Mouse (Mus musculus): ENCODE results near the gene Ang. TPM values are rescaled to one million over a fixed set of nuclear protein-coding genes. Genes with fewer than 3 reads are reported as not detected.

Gene Ang
- polyA plus RNA-seq, 1 experiment, result 3.5 TPM

DNA sequence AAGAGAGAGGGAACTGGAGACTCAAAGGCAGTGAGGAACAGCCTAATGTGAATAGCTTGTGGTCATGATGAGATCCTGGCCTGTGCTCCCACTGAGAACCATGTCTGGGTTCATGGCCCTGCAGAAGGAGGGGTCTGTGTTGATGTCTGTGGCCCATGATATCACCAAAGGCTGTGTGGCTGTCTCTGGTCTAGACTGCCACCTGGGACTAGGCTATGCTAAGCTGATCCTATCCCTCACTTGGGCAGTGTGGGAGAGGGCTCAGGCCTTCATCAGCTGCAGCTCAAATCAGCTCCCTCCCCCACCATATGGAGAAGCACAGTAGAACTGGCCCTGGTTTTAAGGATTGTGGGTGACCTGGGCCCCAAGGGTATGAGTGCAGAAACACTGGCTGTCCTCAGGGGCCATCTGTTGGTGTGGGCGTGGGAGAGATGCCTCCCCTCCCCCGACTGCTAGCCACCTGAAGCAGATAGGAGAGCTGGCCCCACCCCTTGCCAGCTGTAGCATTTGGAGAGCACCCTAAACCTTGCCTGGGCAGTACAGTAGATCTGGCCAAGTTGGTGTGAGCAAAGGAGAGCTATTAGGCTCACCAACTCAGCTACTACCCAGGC lies 36.8 kb downstream of the Ang start:
- H3K27ac ChIP-seq (ENCODE audit: insufficient read depth, low read length), result peak overlapping the region; percentile 92
- peaks cover 31% of the 10 kb centered on the region for H3K4me1 ChIP-seq (ENCODE audit: control insufficient read depth, insufficient read depth, insufficient read length)
- TF ChIP-seq CTCF (IDR thresholded peaks at IDR 0.05; ENCODE audit: extremely low read depth, insufficient read depth, insufficient read length, insufficient replicate concordance) (no peak), POLR2A (IDR thresholded peaks at IDR 0.05; ENCODE audit: low read depth, low read length) (no peak)
- peak in 1 of 2 experiments; percentile 53 for DNase-seq (ENCODE audit: low read depth in 1 of 2, low spot score in 2 of 2)
- H3K36me3 ChIP-seq (ENCODE audit: control insufficient read depth, insufficient read depth, low read length), result peaks cover 9% of the 10 kb centered on the region
- H3K27me3 ChIP-seq (ENCODE audit: control insufficient read depth, insufficient read depth, low read length), result no peaks in the 10 kb centered on the region
- no peak overlapping the region for H3K4me3 ChIP-seq (ENCODE audit: extremely low read depth, insufficient read depth, insufficient read length)
- 27% methylated on average over 2 of the region's 2 CpGs for WGBS

DNA sequence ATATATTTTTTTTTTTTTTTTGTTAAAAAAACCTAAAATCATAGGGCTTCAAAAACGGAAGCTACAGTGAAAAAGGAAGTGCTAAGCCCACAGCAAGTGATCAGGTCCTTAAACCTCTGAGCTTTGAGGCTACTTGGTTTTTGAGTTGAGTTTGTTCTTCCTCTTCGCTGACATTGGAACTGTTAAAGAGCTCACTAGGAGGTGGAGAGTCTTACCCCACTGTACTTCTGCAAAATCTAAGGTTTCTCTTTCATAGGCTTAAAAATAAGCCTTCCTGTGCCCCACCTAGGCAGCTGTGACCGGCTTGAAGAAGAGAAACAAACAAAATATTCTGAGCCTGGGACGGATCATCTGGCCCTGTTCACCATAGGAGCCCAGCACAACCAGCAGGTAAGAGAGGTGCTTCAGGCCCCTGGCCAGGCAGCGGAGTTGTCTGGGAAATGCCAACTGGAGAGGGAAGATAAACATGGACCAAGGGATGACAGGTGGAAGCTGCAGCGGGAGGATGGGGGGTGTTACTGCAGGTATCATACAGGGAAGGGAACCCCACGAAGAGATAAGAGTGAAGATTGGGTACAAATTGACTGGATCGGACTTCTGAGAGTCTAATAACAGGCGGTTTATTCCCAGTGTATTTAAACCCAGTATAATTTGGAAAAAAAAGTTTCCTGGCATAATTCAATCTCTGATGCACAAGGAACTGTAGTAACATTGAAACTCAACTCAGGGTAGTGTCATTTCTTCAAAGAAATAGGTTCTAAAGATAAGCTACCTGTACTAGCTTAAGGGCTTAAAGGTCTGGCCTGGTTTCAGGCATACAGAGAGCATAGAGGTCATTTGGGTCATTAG lies 38.0 kb downstream of the Ang start:
- Histone ChIP-seq H3K4me1 (ENCODE audit: control insufficient read depth, insufficient read depth, insufficient read length) (peaks cover 32% of the 10 kb centered on the region), H3K27ac (ENCODE audit: insufficient read depth, low read length) (peak overlapping the region; percentile 99), H3K36me3 (ENCODE audit: control insufficient read depth, insufficient read depth, low read length) (peaks cover 9% of the 10 kb centered on the region), H3K4me3 (ENCODE audit: extremely low read depth, insufficient read depth, insufficient read length) (peak overlapping the region; percentile 83), H3K27me3 (ENCODE audit: control insufficient read depth, insufficient read depth, low read length) (no peaks in the 10 kb centered on the region)
- TF ChIP-seq CTCF (IDR thresholded peaks at IDR 0.05; ENCODE audit: extremely low read depth, insufficient read depth, insufficient read length, insufficient replicate concordance) (no peak), POLR2A (IDR thresholded peaks at IDR 0.05; ENCODE audit: low read depth, low read length) (peak; percentile 64)
- 18% methylated on average over 9 of the region's 9 CpGs for WGBS
- DNase-seq (ENCODE audit: low read depth in 1 of 2, low spot score in 2 of 2), result peak; percentile 59 to 74

DNA sequence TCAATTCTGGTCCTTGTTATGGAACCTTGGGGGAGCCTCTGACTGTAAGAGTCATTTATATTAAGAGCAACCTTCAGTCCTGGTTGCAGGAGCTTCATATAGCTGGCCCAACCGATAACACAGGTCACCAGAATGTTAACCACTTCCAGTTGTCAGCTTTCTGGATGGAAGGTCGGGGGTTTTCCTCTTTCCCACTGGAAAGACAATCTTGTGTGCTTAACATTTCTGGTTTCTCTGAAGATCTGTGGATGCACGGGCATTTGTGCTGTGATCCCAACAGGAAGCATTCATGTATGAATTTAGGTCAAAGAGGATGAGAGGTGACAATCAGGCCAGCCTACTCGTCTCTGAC lies 38.6 kb downstream of the Ang start:
- Histone ChIP-seq H3K4me3 (ENCODE audit: extremely low read depth, insufficient read depth, insufficient read length) (peak overlapping the region; percentile 64), H3K27ac (ENCODE audit: insufficient read depth, low read length) (peak overlapping the region; percentile 99), H3K36me3 (ENCODE audit: control insufficient read depth, insufficient read depth, low read length) (peaks cover 9% of the 10 kb centered on the region), H3K4me1 (ENCODE audit: control insufficient read depth, insufficient read depth, insufficient read length) (peaks cover 32% of the 10 kb centered on the region), H3K27me3 (ENCODE audit: control insufficient read depth, insufficient read depth, low read length) (no peaks in the 10 kb centered on the region)
- DNase-seq (ENCODE audit: low read depth in 1 of 2, low spot score in 2 of 2), result no peak
- WGBS, result 23% methylated on average over 4 of the region's 4 CpGs
- TF ChIP-seq POLR2A (IDR thresholded peaks at IDR 0.05; ENCODE audit: low read depth, low read length) (no peak), CTCF (IDR thresholded peaks at IDR 0.05; ENCODE audit: extremely low read depth, insufficient read depth, insufficient read length, insufficient replicate concordance) (no peak)

DNA sequence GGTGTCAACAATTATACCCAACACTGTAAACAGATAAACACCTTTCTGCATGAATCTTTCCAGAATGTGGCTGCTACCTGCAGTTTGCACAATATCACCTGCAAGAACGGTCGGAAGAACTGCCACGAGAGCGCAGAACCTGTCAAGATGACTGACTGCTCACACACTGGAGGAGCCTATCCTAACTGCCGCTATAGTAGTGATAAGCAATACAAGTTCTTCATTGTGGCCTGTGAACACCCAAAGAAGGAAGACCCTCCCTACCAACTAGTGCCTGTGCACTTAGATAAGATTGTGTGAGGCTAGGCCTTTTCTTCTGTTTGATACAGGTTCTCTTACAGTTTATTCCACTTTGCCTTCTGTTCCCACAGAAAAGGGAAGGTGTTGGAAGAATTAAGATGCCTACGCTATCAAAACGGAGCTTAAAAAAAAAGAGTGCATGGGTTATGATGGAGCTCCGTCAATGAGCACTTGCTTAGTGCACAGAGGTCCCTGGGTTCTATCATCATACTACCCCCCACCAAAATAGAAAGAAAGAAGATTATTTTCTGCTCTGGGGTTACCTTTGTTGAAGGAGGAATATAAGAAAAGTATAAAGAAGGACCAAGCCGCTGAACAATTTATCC lies 39.5 kb downstream of the Ang start:
- Histone ChIP-seq H3K27ac (ENCODE audit: insufficient read depth, low read length) (peak overlapping the region; percentile 81), H3K4me1 (ENCODE audit: control insufficient read depth, insufficient read depth, insufficient read length) (peaks cover 32% of the 10 kb centered on the region), H3K27me3 (ENCODE audit: control insufficient read depth, insufficient read depth, low read length) (no peaks in the 10 kb centered on the region), H3K36me3 (ENCODE audit: control insufficient read depth, insufficient read depth, low read length) (peaks cover 9% of the 10 kb centered on the region), H3K4me3 (ENCODE audit: extremely low read depth, insufficient read depth, insufficient read length) (peak overlapping the region; percentile 61)
- no peak for DNase-seq (ENCODE audit: low read depth in 1 of 2, low spot score in 2 of 2)
- TF ChIP-seq CTCF (IDR thresholded peaks at IDR 0.05; ENCODE audit: extremely low read depth, insufficient read depth, insufficient read length, insufficient replicate concordance), result no peak
- no peak for TF ChIP-seq POLR2A (IDR thresholded peaks at IDR 0.05; ENCODE audit: low read depth, low read length)
- WGBS, result 57% methylated on average over 9 of the region's 9 CpGs

DNA sequence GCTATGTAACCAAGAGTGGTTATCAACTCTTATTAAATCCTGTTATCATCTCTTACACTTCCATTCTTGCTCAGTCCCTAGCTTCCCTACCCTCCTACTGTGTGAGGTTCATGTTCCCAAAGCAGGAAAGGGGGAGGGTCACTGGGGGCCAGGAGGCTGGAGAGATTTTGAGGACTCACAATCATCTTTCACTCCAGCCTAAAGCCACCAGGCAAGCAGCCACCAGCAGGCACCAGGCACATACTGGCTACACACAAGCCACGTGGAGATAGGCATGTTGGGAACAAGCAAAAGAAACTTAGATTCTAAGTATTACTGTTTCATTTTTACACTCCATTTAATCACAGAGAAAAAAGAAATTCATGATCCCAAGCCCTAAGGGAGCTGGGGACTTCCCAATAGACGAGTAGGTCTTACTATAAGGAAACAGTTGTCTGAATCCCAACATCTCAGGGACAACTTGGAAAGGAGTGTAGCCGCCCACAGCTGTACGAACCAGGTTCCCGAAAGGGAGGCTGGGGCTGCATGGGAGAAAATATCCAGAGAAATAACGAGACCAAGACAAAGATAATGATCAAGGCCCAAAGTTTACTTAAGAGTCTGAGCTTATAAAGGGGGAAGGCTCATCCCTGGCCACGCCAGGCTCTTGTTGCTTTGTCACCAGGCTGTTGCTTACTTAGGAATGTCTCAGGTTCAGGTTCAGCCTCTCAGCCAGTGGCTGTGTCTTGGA lies 40.3 kb downstream of the Ang start:
- 84% methylated on average over 7 of the region's 7 CpGs for WGBS
- peak overlapping the region; percentile 40 for H3K27ac ChIP-seq (ENCODE audit: insufficient read depth, low read length)
- TF ChIP-seq CTCF (IDR thresholded peaks at IDR 0.05; ENCODE audit: extremely low read depth, insufficient read depth, insufficient read length, insufficient replicate concordance), result no peak
- no peak for TF ChIP-seq POLR2A (IDR thresholded peaks at IDR 0.05; ENCODE audit: low read depth, low read length)

DNA sequence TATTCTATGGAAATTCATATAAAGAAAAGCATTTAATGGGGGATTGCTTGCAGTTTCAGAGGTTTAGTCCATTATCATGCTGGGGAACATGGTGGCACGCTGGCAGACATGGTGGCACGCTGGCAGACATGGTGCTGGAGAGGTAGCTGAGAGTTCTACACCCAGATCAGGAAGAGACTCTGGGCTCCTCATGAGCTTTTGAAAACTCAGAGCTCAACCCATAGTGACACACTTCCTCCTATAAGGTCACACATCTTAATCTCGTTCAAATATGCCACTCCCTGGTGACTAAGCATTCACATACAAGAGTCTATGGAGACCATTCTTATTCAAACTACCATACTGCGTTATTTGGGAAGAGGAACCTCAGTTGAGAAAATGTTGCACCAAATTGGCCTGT lies 41.4 kb downstream of the Ang start:
- TF ChIP-seq CTCF (IDR thresholded peaks at IDR 0.05; ENCODE audit: extremely low read depth, insufficient read depth, insufficient read length, insufficient replicate concordance) (no peak), POLR2A (IDR thresholded peaks at IDR 0.05; ENCODE audit: low read depth, low read length) (no peak)
- WGBS, result 71% methylated on average over 4 of the region's 4 CpGs

More for the DNA sequence above, 40.3 kb downstream of the Ang start:
- Histone ChIP-seq H3K27me3 (ENCODE audit: control insufficient read depth, insufficient read depth, low read length) (no peaks in the 10 kb centered on the region), H3K4me3 (ENCODE audit: extremely low read depth, insufficient read depth, insufficient read length) (no peak overlapping the region), H3K4me1 (ENCODE audit: control insufficient read depth, insufficient read depth, insufficient read length) (peaks cover 32% of the 10 kb centered on the region), H3K36me3 (ENCODE audit: control insufficient read depth, insufficient read depth, low read length) (peaks cover 9% of the 10 kb centered on the region)
- DNase-seq (ENCODE audit: low read depth in 1 of 2, low spot score in 2 of 2), result no peak

More for the DNA sequence above, 41.4 kb downstream of the Ang start:
- H3K36me3 ChIP-seq (ENCODE audit: control insufficient read depth, insufficient read depth, low read length), result peaks cover 9% of the 10 kb centered on the region
- peaks cover 27% of the 10 kb centered on the region for H3K4me1 ChIP-seq (ENCODE audit: control insufficient read depth, insufficient read depth, insufficient read length)
- H3K27ac ChIP-seq (ENCODE audit: insufficient read depth, low read length), result no peak overlapping the region
- peak in 1 of 2 experiments; percentile 11 for DNase-seq (ENCODE audit: low read depth in 1 of 2, low spot score in 2 of 2)
- no peak overlapping the region for H3K4me3 ChIP-seq (ENCODE audit: extremely low read depth, insufficient read depth, insufficient read length)
- H3K27me3 ChIP-seq (ENCODE audit: control insufficient read depth, insufficient read depth, low read length), result no peaks in the 10 kb centered on the region

All from spleen, adult 2 months (tissue).